Mouse (Mus musculus): ENCODE measurements at regions not wholly inside any gene's neighbourhood (a gene's known extent, or its start where the extent isn't known, plus 50 kb on each side); places are given as distances from the start of the nearest gene placed in this dataset.

GRCm38 (mm10) chr12:12765490-12766058 is 176.1 kb downstream of the Mycn start:
- no peak for DNase-seq (ENCODE audit: low read depth)

DNA sequence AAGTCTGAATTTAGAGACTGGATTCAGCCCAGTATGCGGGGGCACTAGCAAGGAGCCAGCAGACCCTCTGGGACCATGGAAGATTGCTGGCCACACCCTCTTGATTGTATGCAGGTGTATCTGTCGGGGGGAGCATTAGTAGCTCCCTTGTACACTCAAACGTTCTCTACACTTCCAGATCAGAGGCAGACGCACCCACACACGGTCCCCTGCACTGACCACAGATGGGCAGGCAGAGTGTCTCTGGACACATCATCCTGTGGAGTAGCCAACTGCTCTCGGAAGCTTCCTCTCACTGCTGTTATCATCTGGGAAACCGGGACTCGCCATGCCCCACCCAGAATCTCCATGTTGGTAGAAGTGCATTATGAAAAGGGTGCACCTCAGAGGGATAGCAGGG is 176.7 kb downstream of the Mycn start:
- no peak for DNase-seq (ENCODE audit: low read depth)

DNA sequence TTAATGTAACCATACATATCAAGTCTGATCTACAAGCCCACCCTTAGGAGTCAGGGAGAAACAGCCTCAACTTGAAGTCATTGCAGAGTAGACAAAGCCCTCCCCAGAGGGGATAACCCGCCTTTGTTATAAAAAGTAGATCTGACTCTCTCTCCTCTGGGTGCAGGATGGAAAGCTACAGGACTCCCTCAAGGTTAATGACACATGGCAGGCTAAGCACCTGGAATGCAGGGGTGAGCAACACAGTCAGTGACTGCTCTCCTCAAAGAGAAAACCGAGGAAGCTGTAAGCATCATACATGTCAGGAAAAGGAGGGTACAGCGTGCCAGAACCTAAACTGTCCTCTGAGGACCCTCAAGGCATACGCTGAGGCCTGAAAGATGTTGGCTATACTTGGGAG is 177.1 kb downstream of the Mycn start:
- no peak for DNase-seq (ENCODE audit: low read depth)

DNA sequence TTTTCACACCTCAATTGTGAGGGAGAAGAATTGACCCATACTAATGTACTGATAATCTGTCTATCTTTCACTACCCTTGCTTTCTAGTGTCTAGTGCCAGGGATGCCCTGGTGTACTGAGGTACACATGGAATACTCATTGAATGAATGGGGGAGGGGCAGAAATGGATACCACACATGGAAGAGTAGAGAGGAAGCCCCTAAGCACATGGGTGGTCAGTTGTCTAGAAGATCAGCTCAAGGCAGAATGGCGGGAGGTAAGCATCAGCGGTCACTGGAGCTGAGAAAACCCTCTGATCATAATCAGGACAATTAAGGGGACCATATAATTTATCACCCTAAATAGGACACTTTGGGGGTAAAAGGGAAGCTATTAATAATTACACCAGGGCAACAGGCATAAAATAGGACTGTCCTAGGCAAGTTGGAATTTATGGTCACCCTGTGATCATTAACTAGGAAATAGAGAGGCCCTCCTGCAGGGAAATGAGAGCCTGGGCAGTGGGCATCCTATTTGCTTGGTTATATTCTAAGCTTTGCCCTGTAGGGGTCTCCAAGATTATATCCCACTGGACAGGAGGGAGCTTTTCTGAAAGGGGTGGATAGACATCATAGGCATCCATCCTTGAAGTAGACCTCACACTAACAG is 185.3 kb downstream of the Mycn start:
- no peak for DNase-seq (ENCODE audit: low read depth)

DNA sequence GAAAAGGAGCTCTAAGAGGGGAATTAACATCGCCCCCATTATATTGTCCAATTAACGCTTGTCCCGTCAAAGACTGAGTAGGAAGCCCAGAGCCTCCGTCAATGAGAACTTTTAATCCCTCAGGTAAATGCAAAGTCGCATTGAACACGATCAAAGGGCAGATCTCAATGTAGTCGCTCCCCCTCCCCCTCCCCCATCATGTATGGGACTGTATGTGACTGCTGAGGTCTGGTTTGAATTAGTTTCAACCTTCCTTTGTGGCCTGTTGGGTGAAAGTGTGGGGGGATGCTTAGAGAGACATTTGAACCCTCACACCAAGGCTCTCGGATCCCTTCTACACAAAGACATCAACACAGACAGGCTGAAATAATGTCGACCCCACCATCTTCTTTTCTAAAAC is 187.9 kb downstream of the Mycn start:
- no peak for DNase-seq (ENCODE audit: low read depth)

DNA sequence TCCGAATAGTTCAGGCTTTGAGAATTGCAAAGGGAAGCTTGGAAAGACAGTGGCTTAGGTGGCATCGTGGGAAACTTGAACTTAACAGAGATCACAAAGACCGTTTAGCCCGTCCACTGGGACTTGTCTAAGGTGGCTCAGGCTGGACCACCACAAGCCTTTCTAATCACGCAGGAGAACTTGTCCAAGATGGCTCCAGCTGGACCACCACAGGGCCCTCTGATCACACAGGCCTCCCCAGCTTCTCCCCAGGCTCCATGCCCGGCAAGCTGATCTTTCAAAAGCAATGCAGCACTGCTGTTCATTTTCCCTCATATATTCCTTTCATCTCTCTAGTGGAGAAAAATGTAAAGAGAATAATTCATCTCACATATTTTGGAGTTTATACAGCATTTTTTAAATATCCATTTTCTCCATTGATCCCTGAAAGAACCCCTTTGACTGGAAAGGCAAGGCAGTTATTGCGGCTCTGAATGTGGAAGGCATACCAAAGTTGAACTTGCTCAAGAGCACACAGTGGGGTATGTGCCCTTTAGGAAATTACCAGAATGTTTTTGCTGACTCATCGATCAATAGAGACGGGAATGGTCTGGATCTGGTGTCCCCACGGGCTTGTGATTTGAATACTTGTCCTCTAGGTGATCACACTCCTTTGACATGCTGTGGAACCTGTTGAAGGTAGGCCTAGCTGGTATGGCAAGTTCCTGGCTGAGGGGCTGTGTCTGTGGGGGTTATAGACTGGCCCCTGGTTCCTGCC is 189.9 kb downstream of the Mycn start:
- DNase-seq (ENCODE audit: low read depth): no peak

DNA sequence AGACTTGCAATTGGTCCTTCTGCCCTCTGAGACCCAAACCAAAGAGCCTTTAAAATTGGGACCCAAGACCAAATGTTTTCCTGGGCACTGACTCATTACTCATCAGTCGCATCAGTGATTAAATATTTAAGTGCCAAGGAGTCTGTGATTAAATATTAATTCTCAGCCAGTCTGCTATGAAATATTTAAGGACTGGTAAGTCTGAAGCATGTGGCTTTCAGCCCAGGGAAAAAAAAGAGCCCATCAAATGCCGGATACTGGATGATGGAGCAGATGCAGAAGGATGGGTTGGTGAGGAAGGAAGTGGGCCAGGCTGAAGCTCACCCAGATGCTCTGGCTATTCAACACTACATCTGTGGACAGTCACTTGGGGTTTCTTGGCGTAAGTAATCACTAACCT is 192.0 kb downstream of the Mycn start:
- DNase-seq (ENCODE audit: low read depth): no peak

GRCm38 (mm10) chr12:12746852-12747454 is 194.8 kb downstream of the Mycn start:
- no peak for DNase-seq (ENCODE audit: low read depth)

DNA sequence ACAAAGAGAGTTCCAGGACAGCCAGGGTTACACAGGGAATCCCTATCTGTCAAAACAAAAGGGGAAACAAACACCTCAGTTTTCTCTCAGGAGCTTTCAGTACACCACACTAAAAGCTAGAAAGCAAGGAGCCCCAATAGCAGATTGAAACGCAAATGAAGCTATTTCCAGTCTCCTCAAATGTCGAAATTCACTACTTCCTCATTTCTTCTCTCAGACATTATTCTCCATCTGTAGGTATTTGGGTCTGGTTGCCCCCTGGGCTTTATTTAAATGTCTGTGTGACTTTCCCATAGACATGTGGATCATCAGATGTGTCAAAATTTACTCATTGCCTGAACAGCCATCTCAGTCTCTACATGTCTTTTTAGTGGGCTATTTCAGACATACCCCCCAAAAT is 197.2 kb downstream of the Mycn start:
- no peak for DNase-seq (ENCODE audit: low read depth)

- DNase-seq (ENCODE audit: low read depth): no peak
Measured at GRCm38 (mm10) chr12:12738631-12739331, 202.9 kb downstream of the Mycn start.

DNA sequence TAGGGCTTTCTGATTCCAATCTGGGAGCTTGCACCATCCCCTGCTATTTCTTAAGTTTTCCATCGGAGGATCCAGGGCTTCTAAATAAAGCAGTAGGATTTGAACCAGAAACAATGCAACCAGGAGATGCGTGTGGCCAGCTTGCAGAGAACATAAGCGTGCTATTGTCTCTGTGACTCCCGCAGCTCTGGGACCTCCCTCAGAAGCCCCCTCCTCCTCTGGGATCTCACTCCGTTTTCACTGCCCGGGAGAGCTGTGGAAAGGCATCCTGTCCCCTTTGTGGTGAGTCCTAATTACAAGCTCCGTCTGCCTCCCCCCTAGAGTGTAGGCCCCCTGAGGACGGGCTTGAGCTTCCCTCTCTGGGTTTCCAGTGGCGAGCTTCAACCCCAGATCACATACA is 215.9 kb downstream of the Mycn start:
- no peak for DNase-seq (ENCODE audit: low read depth)

GRCm38 (mm10) chr12:12725075-12725474 is 216.6 kb downstream of the Mycn start:
- DNase-seq (ENCODE audit: low read depth): no peak

DNA sequence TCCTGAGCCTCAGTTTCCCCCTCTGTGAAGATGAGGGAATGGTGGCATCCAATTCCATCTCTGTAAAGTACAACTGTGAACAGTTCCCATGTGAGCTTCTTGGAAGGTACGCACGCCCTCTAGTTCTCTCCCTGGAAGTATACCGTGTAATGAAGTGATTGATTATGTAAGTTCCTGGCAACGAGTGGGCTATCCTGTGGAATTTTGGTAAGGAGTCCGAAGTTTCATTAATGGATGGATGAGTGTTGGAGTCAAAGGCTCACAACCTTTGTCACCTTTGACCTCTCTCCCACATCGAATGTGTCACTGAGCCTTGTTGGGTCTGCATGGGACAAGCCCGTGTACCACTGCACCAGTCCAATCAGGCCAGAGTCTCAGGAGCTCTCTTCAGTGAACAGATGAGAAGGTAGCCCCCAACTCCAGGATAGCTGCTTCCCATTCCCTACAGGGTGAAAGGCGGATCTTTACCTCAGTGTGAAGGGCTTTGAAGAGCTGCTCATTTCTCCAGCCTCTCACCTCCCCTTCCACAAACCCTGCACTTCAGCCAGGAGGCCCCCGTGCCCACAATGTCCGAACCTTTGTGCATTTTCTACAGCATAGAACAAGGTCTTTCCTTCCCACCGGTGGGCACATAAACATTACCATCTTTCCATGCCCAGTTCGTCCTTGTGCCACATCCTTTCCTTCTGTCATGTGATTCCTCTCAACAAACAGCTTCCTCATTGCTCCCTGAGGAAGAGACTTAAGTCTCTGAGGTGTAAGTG is 217.8 kb downstream of the Mycn start:
- no peak for DNase-seq (ENCODE audit: low read depth)

DNA sequence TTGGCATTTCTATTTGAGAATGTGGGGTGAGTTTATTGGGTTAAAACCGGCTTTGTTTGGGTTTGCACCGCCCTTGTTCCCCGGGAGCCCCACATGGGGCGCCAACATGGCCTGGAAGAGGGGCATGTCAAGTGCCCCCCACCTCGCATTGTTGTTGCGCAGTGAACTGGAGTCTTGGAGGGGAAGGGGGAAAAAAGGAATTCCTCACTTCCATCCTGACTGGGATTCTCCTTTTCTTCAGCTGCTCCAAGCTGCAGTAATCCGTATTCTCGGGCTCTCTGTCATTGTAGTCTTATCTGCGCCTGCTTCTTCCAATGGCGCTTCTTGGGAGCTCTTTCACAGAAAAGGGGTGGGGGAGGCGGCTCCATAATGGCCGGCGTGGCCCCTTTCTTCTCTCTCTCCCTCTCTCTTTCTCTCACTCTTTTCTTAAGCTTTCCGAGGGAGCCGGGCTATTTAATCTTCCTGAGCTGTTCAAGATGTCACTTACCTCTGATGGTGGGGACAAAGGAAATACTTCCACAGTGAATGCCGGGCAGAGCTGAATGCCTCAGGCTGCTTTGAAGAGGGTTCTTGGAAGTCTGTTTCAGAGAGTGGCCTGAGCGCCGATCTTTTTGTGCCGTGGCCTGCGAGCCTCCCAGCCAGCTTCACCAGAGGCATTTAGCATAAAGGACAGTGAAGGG is 218.6 kb downstream of the Mycn start:
- no peak for DNase-seq (ENCODE audit: low read depth)

- DNase-seq (ENCODE audit: low read depth): no peak
Measured at GRCm38 (mm10) chr12:12716691-12717090, 225.0 kb downstream of the Mycn start.

DNA sequence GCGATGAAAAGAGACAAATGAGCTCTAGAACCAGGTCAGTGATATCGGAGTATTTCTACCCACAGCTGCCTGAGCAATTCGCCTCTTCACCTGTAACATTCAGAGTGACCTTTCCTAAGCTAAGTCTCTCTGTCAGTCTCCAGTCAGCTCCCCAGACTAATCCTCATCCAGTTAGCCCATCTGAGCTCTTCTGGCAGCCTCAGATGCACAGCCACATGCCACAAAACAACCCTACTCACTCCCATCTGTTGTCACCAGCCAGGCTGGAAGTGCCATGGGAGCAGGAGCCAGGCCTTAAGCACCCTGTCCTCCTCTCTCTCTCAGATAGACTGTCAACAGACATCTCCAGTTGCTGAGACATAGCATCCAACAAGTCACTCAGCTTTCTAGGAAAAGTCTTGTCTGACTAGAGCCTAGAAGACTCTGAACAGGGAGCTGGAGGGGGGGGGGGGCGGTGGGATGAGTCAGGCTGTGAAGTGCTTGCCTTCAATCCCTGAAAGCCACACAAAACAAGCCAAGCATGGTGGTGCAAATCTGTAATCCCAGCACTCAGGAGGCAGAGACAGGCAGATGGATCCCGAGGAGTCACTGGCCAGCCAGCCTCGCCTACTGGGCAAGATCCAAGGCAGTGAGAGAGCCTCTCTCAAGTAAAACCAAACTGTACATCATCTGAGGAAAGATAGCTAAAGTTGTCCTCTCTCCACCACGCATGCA is 225.6 kb downstream of the Mycn start:
- DNase-seq (ENCODE audit: low read depth): no peak

DNA sequence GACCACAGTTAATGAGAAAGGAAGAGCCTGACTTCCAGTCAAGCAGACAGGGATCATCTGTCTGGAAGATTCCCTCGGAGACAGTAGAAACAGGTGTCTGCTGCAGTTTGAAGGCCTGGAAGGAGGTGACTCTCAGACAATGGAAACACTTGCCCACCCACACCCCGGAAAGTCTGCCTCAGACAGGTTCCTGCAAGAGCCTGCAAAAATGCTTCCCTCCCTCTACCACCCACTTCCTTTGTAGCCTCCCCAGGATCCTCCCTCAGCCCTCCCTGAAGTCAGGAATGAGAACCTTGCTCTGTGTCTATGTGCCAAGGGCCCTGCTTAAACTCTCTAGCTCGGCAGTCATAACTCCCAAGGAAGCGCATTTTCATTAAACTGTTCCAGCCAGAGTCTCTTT is 226.2 kb downstream of the Mycn start:
- no peak for DNase-seq (ENCODE audit: low read depth)

GRCm38 (mm10) chr12:12710184-12710609 is 231.5 kb downstream of the Mycn start:
- no peak for DNase-seq (ENCODE audit: low read depth)

DNA sequence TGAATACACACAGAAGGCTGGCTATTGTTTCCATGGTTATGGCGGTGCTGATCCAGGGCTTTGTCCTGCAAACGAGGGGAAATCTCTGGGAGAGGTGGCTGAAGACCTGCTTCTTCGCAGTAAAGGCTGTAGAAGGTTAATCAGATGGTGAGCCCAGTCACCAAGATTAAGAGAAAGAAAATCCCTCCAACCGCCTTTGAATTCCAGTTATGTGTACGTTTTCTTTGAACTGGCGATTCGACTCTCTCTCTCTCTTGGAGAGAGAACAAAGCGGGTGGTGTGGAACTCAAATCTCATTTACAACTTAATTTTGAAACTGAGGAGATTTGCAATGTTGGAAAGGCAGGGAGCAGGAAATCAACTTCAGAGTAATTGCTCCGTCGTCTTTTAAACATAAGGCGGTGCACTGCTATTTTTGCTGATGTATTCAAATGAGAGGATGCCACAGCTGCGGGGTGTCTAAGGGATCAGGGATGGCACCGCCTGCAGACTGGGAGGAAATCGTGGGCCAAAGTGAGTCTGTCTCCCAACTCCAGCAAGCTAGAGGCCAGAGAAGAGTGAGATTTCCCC is 232.7 kb downstream of the Mycn start:
- DNase-seq (ENCODE audit: low read depth): no peak

- DNase-seq (ENCODE audit: low read depth): no peak
Measured at GRCm38 (mm10) chr12:12706326-12706920, 235.3 kb downstream of the Mycn start.
